Mouse (Mus musculus): ENCODE measurements around the gene Trim8. TPM values are rescaled to one million over a fixed set of nuclear protein-coding genes. Genes with fewer than 3 reads are reported as not detected.

The Trim8 gene
- polyA plus RNA-seq, 1 experiment from 2014 or later = 7.9 TPM

DNA sequence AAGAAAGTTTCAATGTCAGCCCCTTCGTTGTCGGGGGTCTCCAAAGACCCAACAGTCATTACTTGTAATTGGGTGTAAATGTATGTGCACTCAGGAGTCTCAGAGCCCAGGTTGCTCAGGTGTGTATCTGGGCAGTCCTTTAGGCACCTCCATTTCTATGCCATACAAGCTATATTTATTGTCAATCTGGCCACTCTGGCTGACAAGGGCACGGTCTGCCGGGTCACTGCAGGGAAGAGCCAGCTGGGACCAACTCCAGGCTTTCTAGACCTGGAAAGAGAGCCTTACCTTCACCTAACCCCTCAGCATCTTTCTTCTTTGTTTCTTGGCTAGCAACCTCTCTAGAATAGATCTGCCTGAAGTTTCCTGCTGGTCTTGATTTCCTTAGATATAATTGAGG lies 8.2 kb downstream of the Trim8 start:
- H3K9ac ChIP-seq (replicated peaks) = no peak overlapping the region
- no peak for TF ChIP-seq EP300 (IDR thresholded peaks at IDR 0.05; ENCODE audit: low read depth)
- TF ChIP-seq CTCF (IDR thresholded peaks at IDR 0.05; ENCODE audit: low read depth) = no peak
- peaks cover 67% of the 10 kb centered on the region for H3K4me1 ChIP-seq (ENCODE audit: insufficient read depth)

DNA sequence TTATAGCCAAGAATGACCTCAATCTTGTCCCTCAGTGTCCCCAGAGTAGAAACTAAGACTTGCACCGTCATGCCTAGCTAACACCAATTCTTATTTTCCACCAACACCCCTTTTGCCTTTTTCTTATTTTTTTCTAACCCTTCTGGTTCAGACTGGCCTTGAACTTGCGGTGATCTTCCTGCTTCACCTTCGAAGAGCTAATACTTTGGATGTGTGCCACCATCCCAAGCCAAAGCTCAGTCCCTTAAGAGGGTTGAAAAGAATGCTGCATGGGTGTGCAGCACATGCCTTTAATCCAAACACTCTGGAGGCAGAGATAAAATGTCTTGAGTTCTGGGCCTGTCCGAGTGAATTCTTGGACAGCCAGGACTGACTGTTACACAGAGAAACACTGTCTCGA lies 8.9 kb downstream of the Trim8 start:
- 0 out of 2 replicates have a peak overlapping the region, but pooled peaks have one; percentile 9 for H3K4me2 ChIP-seq (ENCODE audit: low read depth, low read length)
- H3K9me3 ChIP-seq (ENCODE audit: low read length) = no peaks in the 10 kb centered on the region
- H3K4me3 ChIP-seq (ENCODE audit: low read depth, low read length) = no peak overlapping the region
- H3K36me3 ChIP-seq (replicated peaks; ENCODE audit: insufficient read depth, low read length) = peaks cover 82% of the 10 kb centered on the region
- DNase-seq = no peak
- no peak for ATAC-seq
- 0 out of 2 replicates have a peak overlapping the region, but pooled peaks have one; percentile 11 for H3K9ac ChIP-seq (replicated peaks)
- H3K27me3 ChIP-seq (ENCODE audit: insufficient read depth, low read length) = no peaks in the 10 kb centered on the region
- peak overlapping the region; percentile 70; the same call in 1 of the 2 replicates for H3K27ac ChIP-seq (ENCODE audit: low read depth)
- 65% methylated on average over 5 of the region's 5 CpGs for WGBS (ENCODE audit: insufficient replicate concordance)
- no peak for TF ChIP-seq EP300 (IDR thresholded peaks at IDR 0.05; ENCODE audit: low read depth)
- no peak for TF ChIP-seq CTCF (IDR thresholded peaks at IDR 0.05; ENCODE audit: low read depth)
- H3K4me1 ChIP-seq (ENCODE audit: insufficient read depth) = peaks cover 61% of the 10 kb centered on the region

More for the DNA sequence above, 8.2 kb downstream of the Trim8 start:
- H3K27ac ChIP-seq (ENCODE audit: low read depth) = no peak overlapping the region
- ATAC-seq (no peak), DNase-seq (no peak)
- no peaks in the 10 kb centered on the region for H3K27me3 ChIP-seq (ENCODE audit: insufficient read depth, low read length)
- H3K36me3 ChIP-seq (replicated peaks; ENCODE audit: insufficient read depth, low read length) = peaks cover 75% of the 10 kb centered on the region
- H3K4me3 ChIP-seq (ENCODE audit: low read depth, low read length) = no peak overlapping the region
- H3K9me3 ChIP-seq (ENCODE audit: low read length) = no peaks in the 10 kb centered on the region
- WGBS (ENCODE audit: insufficient replicate concordance) = 72% methylated on average over 4 of the region's 4 CpGs
- no peak overlapping the region for H3K4me2 ChIP-seq (ENCODE audit: low read depth, low read length)

DNA sequence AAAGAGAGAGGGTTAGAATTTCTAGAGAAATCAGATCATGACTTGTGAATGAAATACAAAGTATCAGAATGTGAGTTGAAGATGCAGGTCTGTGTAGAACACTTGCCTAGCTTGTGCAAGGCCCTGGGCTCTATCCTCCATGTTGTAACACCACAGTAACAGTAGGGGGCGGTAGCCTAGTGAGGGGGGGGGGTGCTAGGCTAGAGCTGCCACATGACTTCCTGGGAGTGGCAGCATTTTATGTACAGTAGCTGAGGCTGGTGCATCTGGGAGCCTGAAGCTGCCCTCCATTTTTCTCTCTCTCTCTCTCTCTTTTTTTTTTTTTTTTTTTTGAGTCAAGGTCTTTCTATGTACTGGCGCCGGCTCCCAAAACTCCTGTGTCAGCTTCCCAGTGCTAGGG lies 9.3 kb downstream of the Trim8 start:
- ATAC-seq = peak; percentile 53; the same call in 1 of the 2 replicates
- TF ChIP-seq EP300 (IDR thresholded peaks at IDR 0.05; ENCODE audit: low read depth) (no peak), CTCF (IDR thresholded peaks at IDR 0.05; ENCODE audit: low read depth) (peak; percentile 72)
- Histone ChIP-seq H3K27me3 (ENCODE audit: insufficient read depth, low read length) (no peaks in the 10 kb centered on the region), H3K9me3 (ENCODE audit: low read length) (no peaks in the 10 kb centered on the region), H3K4me1 (ENCODE audit: insufficient read depth) (peaks cover 57% of the 10 kb centered on the region), H3K4me3 (ENCODE audit: low read depth, low read length) (no peak overlapping the region), H3K36me3 (replicated peaks; ENCODE audit: insufficient read depth, low read length) (peaks cover 84% of the 10 kb centered on the region), H3K4me2 (ENCODE audit: low read depth, low read length) (no peak overlapping the region), H3K9ac (replicated peaks) (0 out of 2 replicates have a peak overlapping the region, but pooled peaks have one; percentile 11), H3K27ac (ENCODE audit: low read depth) (peak overlapping the region; percentile 70)
- WGBS (ENCODE audit: insufficient replicate concordance) = 51% methylated on average over 3 of the region's 3 CpGs
- no peak for DNase-seq

DNA sequence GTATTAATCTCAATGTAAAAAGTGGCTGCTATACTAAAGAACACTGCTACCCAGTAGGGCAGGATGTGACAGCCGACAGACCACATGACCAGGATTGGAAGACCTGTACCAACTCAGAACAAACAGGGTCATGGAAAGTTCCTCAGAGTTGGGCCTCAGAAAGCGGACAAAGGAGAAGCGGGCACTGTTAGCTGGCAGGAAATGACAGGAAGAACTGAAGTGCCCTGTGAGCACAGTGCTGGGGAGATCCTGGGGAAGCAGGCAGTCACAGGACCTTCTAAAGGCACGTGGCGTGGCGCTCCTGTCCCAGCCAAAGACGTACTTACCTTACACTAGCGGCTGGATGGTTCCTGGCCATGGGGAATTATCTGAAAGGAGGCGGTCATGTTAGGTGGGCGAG lies 9.8 kb downstream of the Trim8 start:
- Histone ChIP-seq H3K27ac (ENCODE audit: low read depth) (peak overlapping the region; percentile 70), H3K4me3 (ENCODE audit: low read depth, low read length) (no peak overlapping the region), H3K36me3 (replicated peaks; ENCODE audit: insufficient read depth, low read length) (peaks cover 82% of the 10 kb centered on the region), H3K9ac (replicated peaks) (no peak overlapping the region), H3K9me3 (ENCODE audit: low read length) (no peaks in the 10 kb centered on the region), H3K4me1 (ENCODE audit: insufficient read depth) (peaks cover 52% of the 10 kb centered on the region), H3K27me3 (ENCODE audit: insufficient read depth, low read length) (no peaks in the 10 kb centered on the region), H3K4me2 (ENCODE audit: low read depth, low read length) (no peak overlapping the region)
- no peak for TF ChIP-seq EP300 (IDR thresholded peaks at IDR 0.05; ENCODE audit: low read depth)
- no peak for TF ChIP-seq CTCF (IDR thresholded peaks at IDR 0.05; ENCODE audit: low read depth)
- peak; percentile 56 for ATAC-seq
- 64% methylated on average over 10 of the region's 10 CpGs for WGBS (ENCODE audit: insufficient replicate concordance)
- DNase-seq = no peak

DNA sequence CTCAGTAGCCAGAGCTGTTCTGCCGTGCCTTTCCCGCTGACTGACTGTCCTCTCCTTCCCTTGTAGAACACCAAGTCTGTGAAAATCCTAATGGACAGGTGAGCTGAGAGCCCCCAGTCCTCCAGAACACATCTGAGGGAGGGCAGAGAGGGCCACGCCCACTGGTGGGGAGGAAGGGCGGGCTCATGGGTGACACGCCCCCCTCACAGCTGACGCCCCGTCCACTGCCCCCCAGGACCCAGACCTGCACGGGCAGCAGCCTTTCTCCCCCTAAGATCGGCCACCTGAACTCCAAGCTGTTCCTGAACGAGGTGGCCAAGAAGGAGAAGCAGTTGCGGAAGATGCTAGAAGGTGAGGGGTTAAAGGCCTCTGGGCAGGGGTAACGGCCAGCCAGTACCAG lies 12.9 kb downstream of the Trim8 start:
- H3K36me3 ChIP-seq (replicated peaks; ENCODE audit: insufficient read depth, low read length) = peaks cover 64% of the 10 kb centered on the region
- no peak overlapping the region for H3K4me3 ChIP-seq (ENCODE audit: low read depth, low read length)
- no peak overlapping the region for H3K9ac ChIP-seq (replicated peaks)
- 75% methylated on average over 12 of the region's 12 CpGs for whole genome bisulfite sequencing (ENCODE audit: insufficient replicate concordance)
- ATAC-seq (no peak), DNase-seq (no peak)
- H3K27me3 ChIP-seq (ENCODE audit: insufficient read depth, low read length) = no peaks in the 10 kb centered on the region
- no peaks in the 10 kb centered on the region for H3K9me3 ChIP-seq (ENCODE audit: low read length)
- TF ChIP-seq EP300 (IDR thresholded peaks at IDR 0.05; ENCODE audit: low read depth) (no peak), CTCF (IDR thresholded peaks at IDR 0.05; ENCODE audit: low read depth) (no peak)
- H3K27ac ChIP-seq (ENCODE audit: low read depth) = no peak overlapping the region
- H3K4me2 ChIP-seq (ENCODE audit: low read depth, low read length) = no peak overlapping the region
- peaks cover 45% of the 10 kb centered on the region for H3K4me1 ChIP-seq (ENCODE audit: insufficient read depth)

DNA sequence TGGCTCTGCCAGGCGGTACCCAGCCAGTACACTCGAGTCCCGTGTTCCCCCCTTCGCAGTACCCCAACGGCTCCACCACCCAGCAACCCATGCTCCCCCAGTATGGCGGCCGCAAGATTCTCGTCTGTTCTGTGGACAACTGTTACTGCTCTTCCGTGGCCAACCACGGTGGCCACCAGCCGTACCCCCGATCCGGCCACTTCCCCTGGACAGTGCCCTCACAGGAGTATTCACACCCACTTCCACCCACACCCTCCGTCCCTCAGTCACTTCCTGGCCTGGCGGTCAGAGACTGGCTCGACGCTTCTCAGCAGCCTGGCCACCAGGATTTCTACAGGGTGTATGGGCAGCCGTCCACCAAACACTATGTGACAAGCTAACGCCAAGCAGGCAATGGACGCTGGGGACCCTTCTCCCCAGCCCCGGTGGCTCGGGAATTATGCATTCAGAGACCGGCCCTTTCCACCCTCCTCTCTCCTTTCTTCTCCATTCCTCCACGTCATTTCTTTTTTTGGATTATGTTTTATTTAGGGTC lies 13.9 kb downstream of the Trim8 start:
- no peaks in the 10 kb centered on the region for H3K9me3 ChIP-seq (ENCODE audit: low read length)
- peaks cover 56% of the 10 kb centered on the region for H3K36me3 ChIP-seq (replicated peaks; ENCODE audit: insufficient read depth, low read length)

More for the DNA sequence above, 13.9 kb downstream of the Trim8 start:
- H3K4me3 ChIP-seq (ENCODE audit: low read depth, low read length) = no peak overlapping the region
- no peak for DNase-seq
- no peak for ATAC-seq
- no peak overlapping the region for H3K9ac ChIP-seq (replicated peaks)
- H3K27ac ChIP-seq (ENCODE audit: low read depth) = no peak overlapping the region
- no peaks in the 10 kb centered on the region for H3K27me3 ChIP-seq (ENCODE audit: insufficient read depth, low read length)
- no peak overlapping the region for H3K4me2 ChIP-seq (ENCODE audit: low read depth, low read length)
- 87% methylated on average over 24 of the region's 24 CpGs for WGBS (ENCODE audit: insufficient replicate concordance)
- H3K4me1 ChIP-seq (ENCODE audit: insufficient read depth) = peaks cover 36% of the 10 kb centered on the region
- no peak for TF ChIP-seq EP300 (IDR thresholded peaks at IDR 0.05; ENCODE audit: low read depth)
- no peak for TF ChIP-seq CTCF (IDR thresholded peaks at IDR 0.05; ENCODE audit: low read depth)

Measured in liver, postnatal 0 days (tissue).